ENCODE assay signal across 14 mouse cellular contexts in the genomic region with DNA sequence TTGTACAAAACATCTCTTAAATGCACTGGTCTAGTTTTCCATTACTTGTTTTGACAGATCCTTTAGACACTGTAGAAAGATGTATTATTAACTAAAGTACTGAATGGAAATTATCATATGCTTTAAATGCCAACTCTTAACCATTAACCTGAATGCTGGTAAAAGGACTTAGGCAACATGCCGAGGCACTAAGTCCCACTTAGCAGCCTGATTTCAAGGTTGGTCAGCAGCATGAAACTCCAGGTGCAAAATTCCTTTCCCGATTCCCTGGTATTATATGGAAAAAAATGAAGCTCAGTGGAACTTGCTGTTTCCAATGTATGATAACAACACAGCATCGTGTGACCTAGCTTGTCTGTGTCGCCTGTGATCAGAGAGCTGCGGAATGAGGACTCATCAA. TPM values are rescaled to one million over a fixed set of nuclear protein-coding genes. Genes with fewer than 3 reads are reported as not detected.
"Had no signal": no experiment of that assay in that cellular context is flagged by ENCODE, and none has a peak within 500 bp of the region (broad histone marks: within the 10 kb centered on the region; RNA-seq: fewer than 3 reads in every experiment).

No protein-coding gene starts in this region.

- H3K27me3 ChIP-seq: limb, embryonic 15.5 days; lung, embryonic 15.5 days; midbrain, embryonic 12.5 days; neural tube, embryonic 13.5 days; stomach, embryonic 15.5 days had no signal

- H3K4me1 ChIP-seq: limb, embryonic 15.5 days; liver, embryonic 12.5 days; lung, embryonic 15.5 days; midbrain, embryonic 12.5 days; neural tube, embryonic 13.5 days; stomach, embryonic 15.5 days had no signal

- ATAC-seq: intestine, embryonic 16.5 days; liver, embryonic 12.5 days; midbrain, embryonic 16.5 days had no signal

- DNase-seq: layer of hippocampus, adult 9-11 months; layer of hippocampus, postnatal 36 days; right cerebral cortex, postnatal 14 days; thymus, adult 2 months; thymus, postnatal 4 days had no signal

- H3K27ac ChIP-seq: limb, embryonic 15.5 days; liver, embryonic 12.5 days; lung, embryonic 15.5 days; midbrain, embryonic 12.5 days; neural tube, embryonic 13.5 days; stomach, embryonic 15.5 days had no signal

- H3K36me3 ChIP-seq: limb, embryonic 15.5 days; liver, embryonic 12.5 days; lung, embryonic 15.5 days; midbrain, embryonic 12.5 days; neural tube, embryonic 13.5 days; stomach, embryonic 15.5 days had no signal

- H3K9me3 ChIP-seq: limb, embryonic 15.5 days; liver, embryonic 12.5 days; lung, embryonic 15.5 days; midbrain, embryonic 12.5 days; neural tube, embryonic 13.5 days; stomach, embryonic 15.5 days had no signal

- H3K4me3 ChIP-seq: limb, embryonic 15.5 days; liver, embryonic 12.5 days; lung, embryonic 15.5 days; midbrain, embryonic 12.5 days; neural tube, embryonic 13.5 days; stomach, embryonic 15.5 days had no signal

- H3K4me2 ChIP-seq: limb, embryonic 15.5 days; liver, embryonic 12.5 days; lung, embryonic 15.5 days; midbrain, embryonic 12.5 days; neural tube, embryonic 13.5 days; stomach, embryonic 15.5 days had no signal

- H3K9ac ChIP-seq: limb, embryonic 15.5 days; liver, embryonic 12.5 days; lung, embryonic 15.5 days; midbrain, embryonic 12.5 days; neural tube, embryonic 13.5 days; stomach, embryonic 15.5 days had no signal

RNA-seq across cellular contexts. Expression of gene Col4a3, which starts 31.9 kb away (rescaled TPM):
- total RNA-seq: megakaryocyte-erythroid progenitor cell, adult 5-6 weeks had no signal

RNA-seq across cellular contexts. Expression of gene Col4a4, which starts 31.9 kb away (rescaled TPM):
- total RNA-seq: megakaryocyte-erythroid progenitor cell, adult 5-6 weeks had no signal
